Mouse (Mus musculus): ENCODE measurements at regions not wholly inside any gene's neighbourhood (a gene's known extent, or its start where the extent isn't known, plus 50 kb on each side); places are given as distances from the start of the nearest gene placed in this dataset.
A peak's percentile ranks its signal among the peaks of the same experiment; 100 is the strongest.

- DNase-seq (ENCODE audit: low spot score in 2 of 2), result no peak
Measured at GRCm38 (mm10) chr5:4595010-4595409, 162.8 kb downstream of the Fzd1 start.

- DNase-seq (ENCODE audit: low spot score in 2 of 2), result no peak
Measured at GRCm38 (mm10) chr5:4594562-4594961, 163.3 kb downstream of the Fzd1 start.

DNA sequence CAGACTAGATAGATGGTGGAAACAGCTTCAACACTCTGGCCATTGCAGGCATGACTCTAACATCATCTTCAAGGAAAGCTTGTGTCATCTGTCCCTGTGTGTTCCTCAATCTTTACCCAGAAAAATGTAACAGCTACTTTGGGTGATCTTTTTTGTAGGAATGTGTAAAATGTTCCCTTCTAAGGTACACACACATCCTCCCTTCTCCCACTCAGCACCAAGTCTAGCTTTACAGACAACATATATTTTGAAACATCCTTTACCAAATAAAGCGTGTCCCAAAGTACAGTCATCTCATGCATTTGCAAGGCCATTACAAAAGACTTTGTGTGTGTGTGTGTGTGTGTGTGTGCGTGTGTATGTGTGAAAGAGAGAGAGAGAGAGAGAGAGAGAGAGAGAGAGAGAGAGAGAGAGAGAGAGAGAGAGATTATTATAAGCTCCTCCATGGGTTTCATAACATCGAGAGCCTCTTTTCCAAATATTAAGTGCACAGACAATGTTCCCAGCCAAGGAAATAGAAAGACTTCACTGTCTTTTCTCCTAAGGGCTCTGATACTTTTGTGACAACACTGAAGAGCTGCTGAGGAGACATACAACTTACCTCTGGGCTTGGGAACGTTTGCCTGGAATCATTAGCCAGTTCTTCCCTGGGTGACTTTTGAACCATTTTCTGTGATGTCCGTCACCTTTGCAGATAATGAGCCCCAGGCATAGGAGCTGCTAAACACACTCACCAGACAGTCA lies 164.0 kb downstream of the Fzd1 start:
- DNase-seq (ENCODE audit: low spot score in 2 of 2), result no peak

DNA sequence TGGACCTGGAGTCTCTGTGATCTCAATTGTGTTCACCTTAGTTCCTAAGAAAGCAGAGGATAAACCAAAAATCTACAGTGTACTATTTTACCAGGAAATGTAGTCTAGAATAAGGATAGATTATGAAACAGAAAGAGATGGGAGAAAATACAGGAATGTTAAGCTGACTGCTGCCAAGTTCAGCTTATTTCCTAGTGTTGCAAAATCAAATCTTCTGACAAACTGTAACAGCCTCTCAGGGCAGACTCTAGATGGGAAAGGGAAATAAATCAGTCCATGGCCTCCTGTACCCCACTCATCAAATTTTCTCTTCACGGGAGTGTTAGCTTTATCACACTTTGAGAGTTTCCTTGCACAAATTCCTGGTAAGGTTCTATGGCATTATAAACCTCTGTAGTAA lies 166.1 kb downstream of the Fzd1 start:
- no peak for DNase-seq (ENCODE audit: low spot score in 2 of 2)

DNA sequence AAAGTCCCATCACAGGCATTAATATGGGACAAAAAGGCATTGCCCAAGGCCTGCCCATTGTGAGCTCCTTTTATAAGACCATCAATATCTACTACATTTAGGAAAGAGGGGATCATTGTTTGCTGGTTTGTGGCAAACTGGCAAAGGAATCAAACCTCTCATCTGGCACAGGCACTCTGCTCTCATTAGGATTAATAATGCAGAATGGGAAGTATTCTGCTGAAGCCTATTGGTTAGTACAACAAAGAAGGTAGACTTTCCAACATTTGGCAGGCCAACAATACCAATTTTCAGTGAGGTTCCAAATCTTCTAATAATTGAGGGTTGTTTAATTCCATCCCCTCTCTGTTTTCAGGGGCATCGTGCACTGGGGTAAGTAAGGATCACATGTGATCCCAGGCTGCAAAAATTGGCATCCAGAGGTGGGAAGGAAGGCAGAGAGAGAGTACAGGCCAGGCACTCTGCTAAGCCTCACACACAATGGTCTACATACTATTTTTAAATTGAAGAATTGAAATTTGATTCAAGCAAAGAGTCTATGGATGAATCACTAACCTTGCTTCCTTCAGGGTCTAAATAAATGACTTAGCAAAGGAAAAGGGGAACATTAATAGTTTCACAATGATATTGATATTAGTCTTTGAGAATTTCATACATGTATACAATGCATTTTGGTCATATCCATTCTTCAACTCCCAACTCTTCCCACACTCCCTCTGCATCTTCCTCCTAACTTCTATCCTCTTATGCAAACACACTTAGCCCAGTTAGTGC lies 174.9 kb downstream of the Fzd1 start:
- DNase-seq (ENCODE audit: low spot score in 2 of 2), result no peak

- no peak for DNase-seq (ENCODE audit: low spot score in 2 of 2)
Measured at GRCm38 (mm10) chr5:4580185-4580839, 177.5 kb downstream of the Fzd1 start.

GRCm38 (mm10) chr5:4578856-4579255 lies 179.0 kb downstream of the Fzd1 start:
- DNase-seq (ENCODE audit: low spot score in 2 of 2), result no peak

- DNase-seq (ENCODE audit: low spot score in 2 of 2), result no peak
Measured at GRCm38 (mm10) chr5:4577179-4577578, 180.7 kb downstream of the Fzd1 start.

DNA sequence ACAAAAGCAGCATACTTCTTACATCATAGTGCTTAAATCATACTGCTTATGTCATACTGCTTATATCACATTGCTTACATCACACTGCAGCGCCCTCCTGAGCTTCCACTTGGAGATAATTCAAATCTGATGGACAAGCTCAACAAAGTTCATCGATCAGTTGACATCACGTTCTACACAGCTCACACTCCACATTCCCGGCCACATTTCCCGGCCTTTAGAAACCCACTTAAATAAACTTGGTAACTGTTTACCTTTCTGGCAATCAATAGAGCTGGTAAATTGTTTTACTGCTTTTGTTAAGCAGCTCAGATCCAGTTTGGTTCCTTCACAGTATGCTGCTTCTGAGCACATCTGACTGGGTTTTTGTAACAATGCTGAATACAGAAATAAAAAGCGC lies 194.0 kb downstream of the Fzd1 start:
- DNase-seq (ENCODE audit: low spot score in 2 of 2), result no peak

DNA sequence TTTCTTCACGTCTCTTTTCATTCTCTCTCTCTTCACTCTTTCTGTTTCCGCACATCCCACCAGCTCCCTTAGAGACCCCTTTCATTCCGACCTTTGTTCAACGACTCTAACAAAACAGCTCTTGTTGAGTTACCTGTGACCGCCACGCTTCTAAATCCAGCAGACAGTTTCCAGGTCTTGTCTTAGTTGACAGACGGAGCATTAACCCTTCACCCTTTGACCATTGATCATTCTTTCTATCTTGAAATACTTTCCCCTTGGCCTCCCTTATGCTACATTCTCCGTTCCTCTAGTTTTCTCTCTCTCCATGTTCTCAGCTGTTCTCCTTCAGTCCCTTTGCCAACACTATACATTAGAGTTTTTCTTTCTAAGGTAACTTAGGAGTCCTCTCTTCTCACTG lies 196.2 kb downstream of the Fzd1 start:
- DNase-seq (ENCODE audit: low spot score in 2 of 2), result no peak

DNA sequence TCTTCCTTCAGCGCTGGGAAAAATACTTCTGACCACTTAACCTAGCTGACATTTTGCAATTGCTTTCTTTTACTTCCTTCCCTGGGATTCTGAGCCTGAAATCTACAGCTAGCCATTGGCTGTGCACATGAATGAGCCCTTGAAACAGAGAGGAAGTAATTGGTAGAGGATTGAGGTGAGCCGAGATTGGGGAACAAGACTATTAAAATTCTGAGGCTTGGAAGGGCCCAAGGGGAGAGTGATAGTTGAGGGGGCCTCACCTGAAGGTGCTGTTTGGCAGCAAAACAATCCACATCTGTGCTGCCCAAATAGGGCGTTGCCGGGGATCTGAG lies 196.7 kb downstream of the Fzd1 start:
- no peak for DNase-seq (ENCODE audit: low spot score in 2 of 2)

GRCm38 (mm10) chr5:4560370-4561138 lies 197.3 kb downstream of the Fzd1 start:
- no peak for DNase-seq (ENCODE audit: low spot score in 2 of 2)

GRCm38 (mm10) chr5:4554972-4555371 lies 202.9 kb downstream of the Fzd1 start:
- DNase-seq (ENCODE audit: low spot score in 2 of 2), result no peak

DNA sequence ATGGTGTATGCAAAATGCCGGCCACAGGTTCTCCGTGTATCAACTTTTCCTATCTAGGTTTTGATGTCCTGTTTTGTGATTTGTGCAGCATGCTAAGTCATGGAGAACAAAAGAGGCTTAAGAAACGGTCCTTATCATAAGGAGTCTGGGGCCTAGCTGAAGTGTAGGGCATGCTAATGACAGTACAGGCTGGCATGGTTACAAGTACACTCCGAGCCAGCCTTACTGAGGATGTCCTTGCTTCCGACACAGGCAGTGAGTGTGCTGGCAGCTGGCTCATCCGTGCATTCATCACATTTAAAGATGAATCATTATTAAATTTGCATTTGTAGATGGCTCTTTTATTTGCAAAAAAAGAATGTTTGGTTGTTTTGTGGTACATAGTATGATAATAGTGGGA lies 219.3 kb downstream of the Fzd1 start:
- no peak for DNase-seq (ENCODE audit: low spot score in 2 of 2)

GRCm38 (mm10) chr5:4536790-4537189 lies 221.0 kb downstream of the Fzd1 start:
- no peak for DNase-seq (ENCODE audit: low spot score in 2 of 2)

GRCm38 (mm10) chr5:4535951-4536350 lies 221.9 kb downstream of the Fzd1 start:
- no peak for DNase-seq (ENCODE audit: low spot score in 2 of 2)

- DNase-seq (ENCODE audit: low spot score in 2 of 2), result no peak
Measured at GRCm38 (mm10) chr5:4534512-4534911, 223.3 kb downstream of the Fzd1 start.

- peak in 1 of 2 experiments; percentile 16 for DNase-seq (ENCODE audit: low spot score in 2 of 2)
Measured at GRCm38 (mm10) chr5:4530236-4531067, 227.4 kb downstream of the Fzd1 start.

- no peak for DNase-seq (ENCODE audit: low spot score in 2 of 2)
Measured at GRCm38 (mm10) chr5:4526042-4526815, 231.6 kb downstream of the Fzd1 start.

DNA sequence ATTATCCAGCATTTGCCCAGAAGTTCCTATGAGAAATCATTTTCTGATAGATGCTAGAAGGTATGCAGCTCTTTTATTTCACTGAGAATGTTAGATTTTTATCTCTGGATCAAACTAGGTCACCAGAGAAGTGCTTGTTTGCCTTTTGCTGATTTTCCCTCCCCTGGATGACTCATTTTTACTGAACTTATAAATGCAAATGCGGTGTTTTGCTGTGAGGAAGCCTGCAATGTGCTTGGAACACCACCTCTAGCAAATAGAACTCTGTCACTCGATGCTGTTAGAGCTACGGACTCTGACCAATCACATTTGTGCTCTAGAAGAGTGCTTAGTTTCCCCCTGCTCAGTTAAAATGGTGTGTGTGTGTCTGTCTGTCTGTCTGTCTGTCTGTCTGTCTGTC lies 257.2 kb downstream of the Fzd1 start:
- DNase-seq (ENCODE audit: low spot score in 2 of 2), result no peak
